Mouse (Mus musculus) fat pad, adult 2 months (tissue): Measurements from ENCODE around the gene Zfp62.
A peak's percentile ranks its signal among the peaks of the same experiment; 100 is the strongest.

ENCODE experiments used
- DNase-seq: peaks from one replicate; pipeline ENCODE4 v3.0.0-alpha.2; 2011; ENCODE audit warnings: low read depth, low spot score; ENCODE audit errors: extremely low read depth

Gene Zfp62

DNA sequence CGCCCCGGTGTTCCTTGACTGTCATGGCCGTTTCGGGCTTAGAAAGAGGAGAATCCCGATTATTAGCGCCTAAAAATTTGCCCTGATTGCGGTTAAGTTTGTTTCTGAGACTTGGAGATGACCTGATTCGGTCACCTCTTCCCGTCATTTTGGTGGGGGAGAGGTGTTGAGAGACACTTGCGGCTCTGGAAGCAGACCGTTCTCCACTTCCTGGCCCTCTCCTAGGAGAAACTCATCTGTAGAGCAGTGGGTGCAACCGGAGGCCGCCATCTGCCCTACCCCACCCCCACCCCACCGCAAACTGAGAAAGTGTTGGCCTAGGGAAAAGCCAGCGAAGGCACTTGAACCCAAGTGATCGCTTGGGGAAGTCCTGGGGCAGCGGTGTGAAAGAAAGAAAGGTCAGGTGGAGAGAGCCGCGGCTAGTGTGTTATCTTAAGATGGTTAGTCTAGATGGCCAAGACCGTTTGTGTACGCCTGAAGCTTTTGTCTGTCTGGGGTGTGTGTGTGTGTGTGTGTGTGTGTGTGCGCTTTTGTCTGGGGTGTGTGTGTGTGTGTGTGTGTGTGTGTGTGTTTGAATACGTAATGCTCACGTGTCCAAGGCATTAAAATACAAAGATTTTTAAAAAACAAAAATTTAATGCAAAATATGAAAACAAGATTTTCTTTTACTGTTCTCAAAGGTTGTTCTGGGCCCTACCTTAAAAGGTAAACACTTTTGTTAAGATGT is 842 bp downstream of the Zfp62 start:
- no peak for DNase-seq

DNA sequence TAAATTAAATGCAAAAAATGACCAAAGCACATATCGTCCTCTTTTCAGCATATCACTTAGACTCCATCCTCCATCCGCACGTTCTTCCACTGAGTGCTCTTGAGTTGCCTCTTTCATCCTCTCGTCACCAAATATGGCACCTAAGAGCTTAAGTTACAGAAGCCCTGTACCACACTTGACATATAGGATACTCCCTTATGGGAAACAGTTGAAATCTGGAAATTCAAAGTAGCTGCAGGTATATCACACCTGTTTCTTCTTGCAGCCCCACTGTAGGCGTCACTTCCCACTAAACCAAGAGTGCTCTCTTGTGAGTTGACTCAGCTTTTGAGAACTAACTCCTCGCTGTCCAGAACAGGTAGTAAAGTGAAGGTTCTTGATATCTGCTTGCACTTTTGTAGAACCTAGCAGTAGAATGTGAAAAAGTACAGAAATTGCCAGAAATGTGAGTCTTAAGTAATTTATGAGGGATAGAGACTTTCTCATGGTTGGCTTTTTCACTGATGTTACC is 2.0 kb downstream of the Zfp62 start:
- no peak for DNase-seq

- DNase-seq: no peak
Observed at GRCm38 (mm10) chr11:49207495-49207894, 4.4 kb downstream of the Zfp62 start.

GRCm38 (mm10) chr11:49212577-49212976 is 9.5 kb downstream of the Zfp62 start:
- DNase-seq: no peak

GRCm38 (mm10) chr11:49213505-49213904 is 10.4 kb downstream of the Zfp62 start:
- no peak for DNase-seq

GRCm38 (mm10) chr11:49219271-49219670 is 16.2 kb downstream of the Zfp62 start:
- DNase-seq: no peak

DNA sequence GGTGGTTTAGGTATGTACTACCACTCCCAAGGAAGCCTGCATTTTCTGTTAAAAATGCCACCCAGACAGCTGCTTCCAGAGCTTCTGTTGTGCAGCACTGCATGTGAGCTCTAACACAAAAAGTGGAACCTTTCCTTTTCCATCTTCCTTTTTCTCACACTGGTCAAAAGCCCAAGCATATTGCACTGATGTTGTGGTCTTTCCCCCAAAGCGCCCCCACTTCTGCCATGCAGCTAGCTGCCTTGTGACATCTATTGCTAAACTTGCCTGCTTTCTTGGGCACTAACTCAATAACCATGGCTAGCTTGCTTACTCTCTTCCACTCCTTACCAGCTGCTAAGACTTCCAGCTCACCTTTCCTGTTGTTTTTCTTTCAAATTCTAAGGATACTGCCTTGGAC is 21.4 kb downstream of the Zfp62 start:
- no peak for DNase-seq

DNA sequence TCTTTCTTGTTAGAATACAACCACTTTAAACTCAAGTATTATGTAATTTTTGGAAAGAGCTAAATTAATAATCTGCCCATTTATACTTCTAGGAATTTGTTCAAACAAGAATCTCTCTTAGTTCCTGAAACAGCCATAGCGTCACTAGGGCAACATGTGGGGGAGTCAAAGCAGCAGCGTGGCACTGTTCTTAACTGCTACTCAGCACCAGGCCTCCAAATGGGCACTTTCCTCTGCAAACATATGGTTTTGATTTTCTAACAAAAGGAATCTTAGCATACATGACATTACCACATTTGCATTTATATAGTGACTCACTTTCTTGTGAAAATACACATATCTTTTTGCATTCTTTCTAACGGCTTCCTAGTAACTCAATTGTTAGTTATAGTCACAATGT is 29.7 kb downstream of the Zfp62 start:
- no peak for DNase-seq

- peak; percentile 56 for DNase-seq
Observed at GRCm38 (mm10) chr11:49235459-49236207, 32.5 kb downstream of the Zfp62 start.

- DNase-seq: no peak
Observed at GRCm38 (mm10) chr11:49236891-49237290, 33.8 kb downstream of the Zfp62 start.

- DNase-seq: no peak
Observed at GRCm38 (mm10) chr11:49237532-49237931, 34.4 kb downstream of the Zfp62 start.

GRCm38 (mm10) chr11:49240310-49240709 is 37.2 kb downstream of the Zfp62 start:
- DNase-seq: no peak

- no peak for DNase-seq
Observed at GRCm38 (mm10) chr11:49240874-49241273, 37.8 kb downstream of the Zfp62 start.

GRCm38 (mm10) chr11:49241471-49241870 is 38.4 kb downstream of the Zfp62 start:
- DNase-seq: no peak

GRCm38 (mm10) chr11:49242944-49243626 is 40.0 kb downstream of the Zfp62 start:
- no peak for DNase-seq

- no peak for DNase-seq
Observed at GRCm38 (mm10) chr11:49243727-49244594, 40.9 kb downstream of the Zfp62 start, which contains the start of gene Mgat1. Mgat1 (plus strand) TSS chr11:49244191.

DNA sequence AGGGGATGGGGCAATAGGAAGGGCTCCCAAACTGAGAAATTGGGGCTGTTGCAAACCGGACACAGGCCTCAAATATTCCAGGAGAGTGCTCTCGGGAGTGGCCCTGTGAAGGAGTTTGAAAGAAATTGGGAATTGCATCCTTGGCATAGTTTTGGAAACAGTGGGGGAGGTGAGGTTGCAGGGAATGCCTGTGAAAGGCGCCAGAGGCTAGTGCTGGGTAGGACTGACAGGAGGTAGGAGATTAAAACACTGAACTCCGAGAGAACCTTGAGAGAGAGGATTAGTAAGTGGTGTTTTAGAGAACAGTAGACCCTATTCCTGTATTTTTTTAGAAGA is 41.5 kb downstream of the Zfp62 start:
- no peak for DNase-seq

- no peak for DNase-seq
Observed at GRCm38 (mm10) chr11:49245176-49245575, 42.1 kb downstream of the Zfp62 start.

DNA sequence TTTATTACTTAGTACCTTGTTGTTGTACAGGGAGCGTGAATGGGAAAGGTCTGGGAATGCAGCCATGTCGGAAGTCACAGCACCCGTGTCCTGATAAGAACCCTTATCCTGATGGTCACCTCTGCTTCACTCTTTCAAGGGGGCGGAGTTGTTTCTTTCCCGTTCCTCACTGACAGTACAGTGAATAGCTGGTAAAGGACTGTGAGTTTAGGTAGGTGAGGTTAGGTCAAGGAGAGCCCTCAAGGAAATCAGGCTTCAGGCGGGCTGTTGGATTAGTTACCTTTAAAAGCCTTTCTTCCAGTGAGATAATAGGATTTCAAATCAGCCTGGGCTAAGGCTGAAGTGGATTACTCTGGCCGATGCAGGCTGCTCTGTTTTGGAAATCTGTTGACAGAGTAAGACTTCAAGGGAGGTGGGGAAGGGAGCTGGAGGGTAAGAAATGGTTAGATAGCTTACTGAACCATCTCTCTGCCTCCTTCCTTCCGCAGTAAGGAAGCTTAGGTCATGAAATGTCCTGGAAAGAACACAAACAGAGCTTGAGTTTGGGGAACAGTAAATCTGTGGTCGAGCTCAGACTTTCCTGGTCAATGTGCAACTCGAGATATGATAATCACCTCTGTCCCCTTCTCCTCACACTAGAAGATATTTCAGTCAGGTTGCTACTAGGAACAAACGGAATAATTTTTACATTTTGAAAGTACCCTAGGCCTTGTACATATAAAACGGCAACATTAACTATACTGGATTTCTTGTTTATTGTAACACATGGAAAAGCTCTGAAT is 42.7 kb downstream of the Zfp62 start:
- no peak for DNase-seq

DNA sequence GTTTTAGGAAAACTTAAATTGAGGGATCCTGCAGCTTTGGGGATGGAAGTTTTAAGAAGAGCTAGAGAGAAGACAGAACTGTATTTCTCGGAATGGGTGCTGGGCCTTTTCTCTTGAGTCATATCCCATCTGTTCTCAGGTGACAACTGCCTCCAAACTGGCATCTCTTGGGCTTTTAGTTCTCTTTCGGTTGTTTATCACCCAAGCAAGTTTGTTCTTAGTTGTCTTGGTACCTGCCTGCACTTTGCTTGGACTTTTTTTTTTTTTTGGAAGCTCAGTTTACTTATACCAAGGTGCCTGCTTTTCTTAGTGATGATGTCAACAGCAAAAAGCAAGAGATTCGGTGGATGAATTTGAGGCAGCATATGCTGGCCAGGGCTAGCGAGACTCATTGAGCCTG is 43.4 kb downstream of the Zfp62 start:
- no peak for DNase-seq
